Mouse (Mus musculus): ENCODE measurements around the gene Nucb1. TPM values are rescaled to one million over a fixed set of nuclear protein-coding genes. Genes with fewer than 3 reads are reported as not detected.
"Not testable (repeated sequence)": the region's sequence is repeated elsewhere in the genome, so short reads cannot be mapped to it uniquely, and the experiment has no call there.

The Nucb1 gene
- 100 to 1,000 TPM; 121 to 131 TPM for total RNA-seq (2021)

DNA sequence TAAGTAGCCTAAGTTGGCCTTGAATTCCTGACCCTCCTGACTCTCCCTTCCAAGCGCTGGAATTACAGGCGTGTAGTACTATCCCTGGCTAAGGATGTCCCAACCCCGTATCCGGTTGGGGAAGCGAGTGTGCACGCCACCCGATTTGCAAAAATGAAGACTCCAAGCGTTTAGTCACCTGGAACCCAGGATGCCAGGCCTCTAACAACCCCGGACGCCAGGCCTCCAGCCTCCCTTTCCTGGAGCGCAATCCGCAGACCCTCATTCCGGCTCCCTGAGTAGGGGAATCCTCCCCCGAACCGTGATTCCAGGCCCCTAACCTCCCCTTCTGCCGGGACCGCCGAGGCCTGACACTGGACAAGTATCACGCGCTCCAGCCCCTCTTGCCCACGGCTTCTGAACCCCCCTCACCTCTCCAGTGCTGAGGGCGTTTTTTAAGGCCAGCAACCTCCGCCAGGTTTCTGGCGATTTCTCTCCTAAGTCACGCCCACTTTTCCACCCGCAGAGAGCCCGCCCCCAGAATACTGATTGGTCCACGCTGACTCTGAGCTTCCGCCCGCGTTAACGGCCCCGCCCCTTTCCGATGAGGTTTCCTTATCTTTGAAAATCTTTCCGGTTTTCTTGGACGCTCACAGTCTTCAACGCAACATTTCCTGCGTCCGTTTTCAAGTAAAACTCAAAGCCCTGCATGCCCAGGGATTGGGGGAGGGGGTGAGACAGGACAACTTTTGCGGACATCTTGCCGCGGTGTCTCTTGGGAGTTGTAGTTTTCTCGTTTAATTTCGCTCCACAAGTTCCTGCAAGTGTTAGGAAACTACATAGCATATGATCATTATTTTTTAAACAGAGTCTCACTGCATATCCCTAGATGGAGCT lies at the start of gene Nucb1:
Gene Nucb1 (minus strand): TSS at position 495 of the 876 bp plus-strand sequence.
- DNase-seq: peak; percentile 93

DNA sequence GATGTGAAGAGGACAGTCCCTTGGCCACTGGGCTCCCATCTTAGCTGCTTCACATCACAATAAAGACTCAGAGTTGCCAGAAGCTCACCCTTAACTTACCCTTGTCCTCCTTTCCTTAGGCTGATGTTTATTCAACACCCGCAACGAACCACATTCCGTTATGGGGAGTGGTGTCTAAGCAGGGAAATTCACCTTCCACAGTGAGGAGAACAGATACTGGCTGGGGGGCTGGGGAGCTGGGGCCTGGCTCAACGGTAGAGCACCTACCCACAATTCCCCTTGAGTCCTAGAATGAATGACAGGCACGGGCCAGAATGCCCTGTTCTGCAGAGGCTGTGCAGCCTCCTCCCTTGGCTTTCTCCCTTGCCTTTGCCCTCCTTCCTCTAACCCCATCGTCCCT lies 48.7 kb upstream of the Nucb1 start:
- DNase-seq: no peak

DNA sequence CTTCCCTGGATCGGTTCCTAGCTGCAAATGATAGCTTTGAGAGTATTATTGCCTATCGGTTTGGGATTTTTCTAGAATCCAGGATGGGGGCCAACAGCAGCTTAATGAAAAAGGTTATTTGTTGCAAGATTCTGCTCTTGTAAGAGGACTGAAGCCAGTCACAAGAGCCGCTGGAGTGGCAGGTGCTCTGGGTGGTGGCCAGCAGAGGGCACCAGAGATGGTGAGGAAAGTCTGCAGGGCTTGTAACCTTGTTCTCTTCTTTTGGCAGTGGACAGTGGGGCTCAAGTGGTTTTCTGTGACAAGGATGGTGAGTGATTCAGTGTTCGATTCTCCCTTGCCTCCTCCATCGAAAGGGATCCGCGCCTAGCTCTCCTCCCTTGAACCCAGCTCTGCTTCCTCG lies 45.6 kb upstream of the Nucb1 start:
- DNase-seq: peak; percentile 90

DNA sequence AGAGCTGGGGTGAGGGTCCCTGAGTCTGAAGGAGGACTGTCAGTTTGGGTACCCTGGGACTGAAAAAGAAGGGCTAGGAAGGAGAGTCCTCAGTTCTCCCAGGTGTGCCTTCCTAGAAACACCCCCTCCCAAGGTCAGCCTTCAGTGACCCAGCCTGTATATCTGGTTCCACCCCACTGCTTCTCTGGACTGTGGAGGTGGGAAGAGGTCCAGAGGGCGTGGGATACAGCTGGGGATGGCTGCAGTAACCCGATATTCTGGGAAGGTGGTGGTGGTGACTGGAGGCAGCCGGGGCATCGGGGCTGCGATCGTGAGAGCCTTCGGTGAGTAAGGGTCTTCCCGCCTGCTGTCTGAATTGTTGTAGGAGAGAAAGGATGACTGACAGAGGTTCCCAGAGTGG lies 44.5 kb upstream of the Nucb1 start, which contains the start of gene Hsd17b14:
Gene Hsd17b14 (plus strand): TSS at position 150 of the 400 bp plus-strand sequence.
- DNase-seq: no peak

DNA sequence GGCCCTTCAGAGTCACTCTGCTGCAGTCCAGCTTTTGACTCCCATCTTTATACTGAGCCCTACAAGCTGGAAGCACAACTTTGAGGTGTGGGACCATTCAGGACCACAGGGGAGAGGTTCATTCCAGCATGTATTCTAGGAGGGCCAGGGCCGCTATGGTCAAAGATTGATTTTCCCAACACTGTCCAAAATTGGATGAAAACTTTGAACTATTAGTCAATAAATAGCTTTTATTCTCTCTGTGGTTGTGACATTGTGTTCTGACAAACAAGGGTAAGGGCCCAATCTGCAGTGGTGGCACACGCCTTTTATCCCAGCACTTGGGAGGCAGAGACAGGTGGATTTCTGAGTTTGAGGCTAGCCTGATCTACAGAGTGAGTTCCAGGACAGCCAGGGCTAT lies 43.8 kb upstream of the Nucb1 start:
- DNase-seq: no peak

DNA sequence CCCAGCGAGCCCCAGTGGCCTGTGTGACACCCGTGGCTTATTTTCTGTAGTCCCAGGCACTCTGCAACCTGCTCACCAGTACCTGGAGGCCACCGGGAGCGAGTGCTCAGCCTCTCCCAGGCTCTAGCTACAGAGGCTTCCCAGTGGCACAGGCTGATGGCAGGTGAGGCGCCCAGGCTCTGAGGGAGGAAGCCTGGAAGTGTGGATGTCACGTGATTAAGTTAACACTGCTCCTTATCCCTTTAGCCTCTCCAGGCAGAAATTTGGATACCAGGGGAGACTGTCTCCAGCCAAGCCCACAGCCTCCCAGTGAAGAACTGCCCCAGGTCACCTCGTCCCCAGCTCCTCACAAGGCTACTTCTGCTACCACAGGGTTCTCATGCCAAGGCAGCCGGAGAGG lies 43.3 kb upstream of the Nucb1 start:
- DNase-seq: no peak

DNA sequence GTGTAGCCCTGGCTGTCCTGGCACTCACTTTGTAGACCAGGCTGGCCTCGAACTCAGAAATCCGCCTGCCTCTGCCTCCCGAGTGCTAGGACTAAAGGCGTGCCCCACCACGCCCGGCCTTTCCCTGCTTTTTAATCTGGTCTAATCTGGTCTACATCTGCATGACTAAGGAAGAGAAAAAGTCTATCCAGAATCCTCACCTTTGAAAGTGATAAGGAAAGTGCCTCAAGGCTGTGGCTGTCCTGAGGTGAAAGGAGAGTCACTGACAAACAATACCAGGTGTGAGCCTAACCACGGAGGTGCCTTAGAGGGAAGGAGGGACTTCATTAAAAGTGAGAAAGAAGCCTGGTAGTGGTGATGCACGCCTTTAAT lies 41.3 kb upstream of the Nucb1 start:
- DNase-seq: no peak

DNA sequence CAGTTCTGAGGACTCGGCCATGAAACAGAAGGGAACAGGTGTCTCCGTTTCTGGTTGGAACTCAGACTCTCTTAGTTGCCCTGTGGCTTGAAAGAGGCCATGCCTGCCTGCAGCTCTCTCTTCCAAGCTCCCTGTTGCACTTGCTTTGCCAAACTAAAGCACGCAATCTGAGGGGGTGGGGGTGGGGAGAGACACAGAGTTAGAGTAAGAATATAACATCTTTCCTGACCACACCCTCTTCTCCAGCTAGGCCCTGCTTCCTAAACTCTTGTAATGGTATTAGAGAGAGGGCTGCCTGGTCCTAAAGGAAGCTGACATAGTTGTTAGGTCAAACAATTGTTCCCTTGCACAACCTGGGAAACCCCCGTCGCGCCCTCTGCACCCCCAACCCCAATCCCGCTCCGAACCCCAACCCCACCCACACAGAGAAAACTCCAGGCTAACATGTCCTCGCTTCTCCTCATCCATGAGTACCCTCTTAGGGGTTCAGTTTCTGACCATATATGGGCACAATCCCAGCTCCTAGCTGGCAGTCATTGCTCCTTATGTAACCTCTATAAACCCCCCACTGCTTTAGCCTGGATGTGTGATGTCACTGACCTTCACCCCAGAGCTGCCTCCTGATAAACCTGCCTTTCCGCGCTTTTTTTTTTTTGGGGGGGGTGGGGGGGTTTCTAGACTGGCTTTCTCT lies 40.8 kb upstream of the Nucb1 start:
- no peak for DNase-seq

DNA sequence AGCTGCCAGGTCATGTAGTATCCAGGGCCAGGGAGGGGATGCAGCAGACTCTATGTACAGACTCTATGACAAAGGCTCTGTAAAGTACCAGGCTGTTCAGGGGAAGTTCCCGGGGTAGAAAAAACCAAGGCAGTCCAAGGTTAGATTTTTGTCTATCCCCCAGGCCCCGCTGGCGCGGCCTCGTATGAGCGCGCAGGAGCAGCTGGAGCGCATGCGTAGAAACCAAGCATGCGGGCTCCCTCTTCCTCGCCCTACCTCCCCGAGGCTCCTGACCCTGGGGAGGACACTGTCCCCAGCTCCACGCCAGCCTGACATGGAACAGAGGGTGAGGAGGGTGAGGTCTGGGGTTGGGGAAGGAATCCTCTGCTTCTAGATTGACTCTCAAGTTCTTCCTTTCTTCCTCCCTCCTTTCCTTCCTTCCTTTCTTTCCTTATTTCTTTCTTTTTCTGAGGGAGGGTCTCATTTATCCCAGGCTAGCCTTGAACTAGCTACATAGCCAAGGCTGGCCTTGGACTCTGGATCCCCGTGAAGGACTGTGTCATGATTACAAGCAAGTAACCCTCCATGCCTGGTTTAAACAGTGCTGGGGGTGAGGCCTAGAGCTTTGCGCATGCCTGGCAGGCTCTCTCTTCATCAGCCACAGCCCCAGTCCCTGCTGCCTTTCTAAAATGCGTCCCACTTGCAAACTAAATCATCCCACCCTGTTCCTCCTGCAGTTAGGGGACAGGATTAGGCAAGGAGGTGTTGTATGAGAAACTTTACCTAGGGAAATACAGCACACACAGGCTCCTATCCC lies 39.6 kb upstream of the Nucb1 start:
- no peak for DNase-seq

DNA sequence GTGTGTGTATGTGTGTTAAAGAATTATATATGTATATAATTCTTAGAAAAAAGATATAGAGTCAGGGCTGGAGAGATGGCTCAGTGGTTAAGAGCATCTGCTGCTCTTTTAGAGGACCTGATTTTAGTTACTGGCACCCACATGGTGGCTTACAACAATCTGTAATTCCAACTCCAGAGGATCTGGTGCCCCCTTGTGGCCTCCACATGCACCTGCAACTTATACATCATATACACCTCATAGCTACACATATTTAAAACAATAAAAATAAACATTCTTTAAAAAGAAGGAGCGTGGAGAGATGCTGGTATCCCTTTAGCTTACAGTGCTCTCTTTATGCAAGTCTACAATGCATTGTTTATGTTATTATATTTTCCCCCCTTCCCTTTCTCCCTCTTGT lies 34.3 kb upstream of the Nucb1 start:
- no peak for DNase-seq

DNA sequence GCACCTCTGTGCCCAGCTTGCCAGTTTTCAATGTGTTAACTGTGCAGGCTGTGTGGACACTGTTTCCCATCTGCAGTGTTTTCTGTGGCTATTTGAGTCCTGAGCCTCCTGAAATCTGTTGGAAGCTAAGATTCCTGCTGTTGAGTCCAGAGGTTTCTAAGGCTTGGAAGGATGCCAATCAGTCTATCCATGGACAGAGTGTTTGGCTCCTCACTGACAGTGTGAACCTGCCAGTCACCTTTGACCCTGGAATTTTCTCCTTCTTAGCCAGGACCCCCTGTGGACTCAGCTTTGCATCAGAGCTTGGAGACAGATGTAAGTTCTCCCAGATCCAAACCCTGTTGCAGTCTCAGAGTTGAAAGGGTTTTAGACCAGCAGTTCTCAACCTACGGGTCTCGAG lies 30.0 kb upstream of the Nucb1 start:
- DNase-seq: no peak

DNA sequence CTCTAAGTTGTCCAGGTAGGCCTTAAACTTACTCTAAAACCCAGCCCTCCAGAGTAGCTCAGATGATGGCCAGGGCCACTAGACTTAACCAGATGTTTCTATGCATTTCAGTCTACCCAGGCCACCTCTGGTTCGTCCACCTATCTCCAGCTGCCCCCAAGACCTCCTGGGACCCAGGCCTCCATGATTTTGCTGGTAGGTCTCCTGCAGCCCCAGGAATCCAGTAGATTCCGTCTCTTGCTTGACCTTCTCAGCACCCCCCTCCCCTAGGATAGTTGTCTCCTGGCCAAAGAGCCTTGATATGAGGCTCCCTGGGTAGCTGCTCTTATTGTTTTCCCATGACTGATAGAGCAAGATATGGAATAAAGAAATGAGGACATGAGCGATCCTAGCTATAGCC lies 28.9 kb upstream of the Nucb1 start:
- DNase-seq: no peak

DNA sequence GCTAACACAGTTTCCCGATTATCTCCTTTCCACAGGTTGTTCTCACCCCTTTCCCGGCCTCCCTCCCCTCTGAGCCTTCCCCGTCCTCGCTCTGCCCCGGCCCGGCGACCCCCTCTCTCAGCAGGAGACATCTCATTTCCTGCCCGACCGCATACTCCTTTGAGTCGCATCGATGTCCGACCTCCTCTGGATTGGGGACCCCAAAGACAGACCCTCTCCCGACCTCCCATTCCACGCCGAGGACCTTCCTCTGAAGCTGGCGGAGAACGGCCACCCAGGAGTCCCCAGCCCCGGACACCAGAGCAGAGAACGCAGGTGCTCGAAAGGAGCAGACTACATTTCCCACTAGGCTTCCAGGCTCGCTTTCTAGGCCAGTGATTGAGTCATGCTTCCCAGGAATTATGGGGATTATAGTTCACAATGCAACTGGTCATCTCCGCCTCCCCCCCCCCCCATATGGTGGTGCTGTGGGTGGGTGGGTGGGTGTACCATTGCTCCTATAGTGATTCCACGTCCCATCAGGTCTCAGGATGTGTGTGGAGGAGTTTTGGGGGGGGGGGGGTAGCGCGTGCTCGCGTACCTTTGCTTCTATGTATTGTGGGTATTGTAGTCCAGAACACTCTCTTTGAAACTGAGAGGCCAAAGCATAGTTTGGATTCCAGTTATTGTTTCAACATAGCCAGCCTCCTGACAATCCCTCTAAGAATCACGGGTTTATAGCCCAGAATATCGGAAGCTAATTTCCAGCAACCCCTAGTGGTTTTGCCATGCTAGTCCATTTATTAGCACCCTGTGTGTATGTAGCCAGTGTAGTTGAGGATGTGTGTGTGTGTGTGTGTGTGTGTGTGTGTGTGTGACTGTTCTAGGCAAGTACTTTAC lies 28.2 kb upstream of the Nucb1 start:
- DNase-seq: peak; percentile 54

DNA sequence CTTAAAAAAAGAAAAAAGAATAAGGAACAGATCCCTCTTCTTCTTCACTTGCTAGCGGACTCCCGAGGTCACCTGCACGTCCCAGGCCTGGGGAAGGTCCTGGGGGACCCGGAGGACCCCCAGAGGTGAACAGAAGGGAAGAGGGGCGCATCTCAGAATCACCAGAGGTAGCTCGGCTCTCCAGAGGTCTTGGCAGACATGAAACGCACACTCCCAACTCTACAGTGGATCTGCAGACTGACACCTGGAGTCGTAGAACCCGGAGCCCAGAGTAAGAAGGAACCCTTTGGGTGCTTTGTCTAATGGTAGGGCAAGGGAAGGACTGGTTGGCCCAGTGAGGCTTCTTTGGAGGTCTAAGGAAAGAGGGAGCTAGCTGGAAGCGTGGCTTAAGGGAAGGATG lies 27.4 kb upstream of the Nucb1 start:
- no peak for DNase-seq

DNA sequence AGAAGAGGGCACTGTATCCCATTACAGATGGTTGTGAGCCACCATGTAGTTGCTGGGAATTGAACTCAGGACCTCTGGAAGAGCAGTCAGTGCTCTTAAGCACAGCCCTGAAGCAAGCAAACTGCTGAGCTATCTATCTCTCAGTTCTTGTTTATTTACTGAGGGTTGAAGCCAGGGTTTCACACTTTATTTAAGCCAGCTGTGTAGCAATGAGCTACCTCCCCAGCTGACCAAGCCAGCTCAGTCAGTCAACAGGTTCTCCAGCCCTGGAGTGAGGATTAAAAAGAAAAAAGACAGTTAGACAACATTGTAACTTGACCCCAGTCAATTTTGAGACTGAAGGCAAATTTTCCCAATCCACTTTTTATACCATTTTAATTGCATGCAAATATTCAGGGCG lies 25.5 kb upstream of the Nucb1 start:
- DNase-seq: no peak

DNA sequence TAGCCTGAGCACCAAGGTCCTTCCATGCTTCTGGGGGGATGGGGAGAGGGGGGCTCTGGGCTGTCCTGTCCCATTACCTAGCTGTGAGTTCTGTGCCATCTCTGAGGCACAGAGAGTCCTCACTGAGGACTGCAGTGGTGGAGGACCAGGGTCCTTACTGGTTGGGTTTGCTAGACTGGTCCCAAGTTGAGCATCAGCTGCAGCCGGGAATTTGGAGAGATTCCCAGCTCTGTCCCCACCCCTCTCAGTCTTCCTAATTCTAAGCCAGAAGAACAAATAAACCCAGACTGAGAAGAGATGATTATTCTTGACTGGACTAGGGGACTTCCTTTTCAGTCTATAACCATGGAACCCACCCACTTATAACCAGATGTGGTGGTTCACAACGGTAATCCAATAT lies 20.4 kb upstream of the Nucb1 start:
- DNase-seq: peak; percentile 55

DNA sequence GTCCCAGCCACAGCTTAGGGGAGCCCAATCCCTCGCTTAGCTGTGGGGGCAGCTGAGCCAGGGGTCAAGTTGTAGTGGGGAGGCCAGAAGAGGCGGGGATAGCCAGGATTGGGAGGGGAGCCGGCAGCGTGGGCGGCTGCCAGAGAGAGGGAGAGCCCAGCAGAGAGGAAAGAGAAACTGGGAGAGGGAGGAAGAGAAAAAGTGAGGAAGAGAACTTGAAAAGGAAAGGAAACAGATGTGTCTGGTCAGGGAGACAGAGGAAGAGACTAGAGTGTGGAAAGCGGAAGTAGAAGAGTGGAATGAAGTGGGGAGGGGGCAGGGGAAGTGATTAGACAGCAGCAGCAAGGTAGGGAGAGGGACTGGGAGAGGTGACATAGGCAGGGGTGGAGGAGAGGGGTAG lies 19.3 kb upstream of the Nucb1 start:
- DNase-seq: peak; percentile 57

DNA sequence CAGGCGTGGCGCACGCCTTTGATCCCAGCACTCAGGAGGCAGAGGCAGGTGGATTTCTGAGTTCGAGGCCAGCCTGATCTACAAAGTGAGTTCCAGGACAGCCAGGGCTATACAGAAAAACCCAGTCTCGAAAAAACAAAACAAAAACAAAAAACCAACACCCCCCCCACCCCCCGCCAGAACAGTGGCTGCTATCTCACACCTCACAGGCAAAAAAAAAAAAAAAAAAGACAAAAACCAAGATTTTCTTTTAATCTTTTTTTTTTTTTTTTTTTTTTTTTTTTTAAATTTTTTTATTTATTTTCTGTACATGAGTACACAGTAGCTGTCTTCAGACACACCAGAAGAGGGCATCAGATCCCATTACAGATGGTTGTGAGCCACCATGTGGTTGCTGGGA lies 17.0 kb upstream of the Nucb1 start:
- not testable (repeated sequence) for DNase-seq

DNA sequence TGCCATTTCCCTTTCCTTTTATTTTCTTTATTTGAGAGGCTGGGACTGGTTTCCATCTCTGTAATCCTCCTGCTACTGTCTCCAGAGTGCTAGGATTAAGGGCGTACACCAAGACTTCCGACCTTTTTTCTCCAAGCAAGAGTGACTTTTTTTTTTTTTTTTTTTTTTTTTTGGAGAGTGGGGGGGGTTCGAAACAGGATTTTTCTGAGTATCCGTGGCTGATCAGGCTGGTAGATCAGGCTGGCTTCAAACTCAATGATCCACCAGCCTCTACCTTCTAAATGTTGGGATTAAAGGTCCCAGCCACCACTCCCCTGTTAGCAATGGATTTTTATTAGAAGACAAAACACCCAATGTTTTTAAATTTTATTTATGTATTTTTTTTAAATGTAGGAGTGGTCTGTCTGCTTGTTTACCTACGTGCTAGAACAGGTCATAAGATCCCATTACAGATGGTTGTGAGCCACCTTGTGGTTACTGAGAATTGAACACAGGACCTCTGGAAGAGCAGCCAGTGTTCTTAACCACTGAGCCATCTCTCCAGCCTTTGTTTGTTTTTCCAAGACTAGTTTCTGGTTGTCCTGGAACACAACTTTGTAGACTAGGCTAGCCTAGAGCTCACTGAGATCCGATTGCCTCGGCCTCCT lies 16.4 kb upstream of the Nucb1 start:
- DNase-seq: no peak

DNA sequence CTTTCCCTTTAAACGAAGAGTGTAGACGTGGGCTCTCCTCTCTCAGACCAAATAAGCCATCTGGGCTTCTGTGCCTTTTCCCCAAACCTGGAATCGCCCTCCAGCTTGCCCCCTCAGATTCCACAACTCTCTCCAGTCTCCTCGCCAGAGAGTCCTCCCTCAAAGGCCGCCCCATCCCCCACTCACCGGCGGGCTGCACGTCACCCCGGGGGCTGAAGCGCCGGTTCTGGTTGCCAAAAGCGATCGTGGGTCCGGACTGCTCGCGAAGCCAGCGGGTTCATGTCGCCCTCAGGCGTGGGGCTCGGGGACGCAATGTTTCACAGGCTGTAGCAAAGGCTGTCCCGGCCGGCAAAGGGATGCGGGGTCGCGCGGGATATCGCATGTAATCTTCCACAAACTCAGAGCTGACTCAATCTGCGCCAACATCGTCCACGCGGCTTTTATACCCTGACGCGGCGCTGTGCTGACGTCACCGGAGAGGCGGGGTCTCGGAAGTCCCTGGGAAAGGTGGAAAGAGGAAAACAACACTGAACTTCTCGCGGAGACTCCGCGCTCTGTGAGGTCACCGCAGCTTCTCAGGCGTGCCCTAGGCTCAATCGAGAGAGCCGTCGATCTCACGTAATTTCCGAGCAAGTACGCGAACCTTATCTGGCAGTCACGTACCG lies 15.7 kb upstream of the Nucb1 start, which contains the start of the genes Ppp1r15a and Plekha4:
Gene Ppp1r15a (minus strand): TSS at position 460 of the 665 bp plus-strand sequence.
Gene Plekha4 (plus strand): TSS at position 522 of the 665 bp plus-strand sequence.
- DNase-seq: peak; percentile 97
